Mouse (Mus musculus) kidney, adult 2 months (tissue): Measurements from ENCODE around the gene Polr2a.

Experiments used
- CTCF ChIP-seq: fragments of 200-500 bp; conservative IDR thresholded peaks from 2 replicates; pipeline ENCODE4 v1.5.1; 2011; ENCODE audit warnings: low read depth, mild to moderate bottlenecking, control low read depth, low read length, moderate library complexity, mixed read lengths; ENCODE audit not compliant: insufficient read depth, insufficient read length
- POLR2A ChIP-seq: fragments of 200-500 bp; IDR thresholded peaks from one replicate; pipeline ENCODE4 v1.6.1; 2011; ENCODE audit warnings: low read depth, low read length, control low read depth

- no peak for TF ChIP-seq POLR2A
- no peak for TF ChIP-seq CTCF
Measured at GRCm38 (mm10) chr11:69807641-69808040, 49.2 kb upstream of the Polr2a start.
